Mouse (Mus musculus): ENCODE data around the gene Tmem53. TPM values are rescaled to one million over a fixed set of nuclear protein-coding genes. Genes with fewer than 3 reads are reported as not detected.

Tmem53 gene
- polyA plus RNA-seq, 2 experiments = 2.4 to 6.7 TPM

- WGBS (ENCODE audit: insufficient replicate concordance) = 50% methylated on average over 9 of the region's 9 CpGs
- Histone ChIP-seq H3K9me3 (ENCODE audit: control insufficient read depth, low read length) (no peaks in the 10 kb centered on the region), H3K27me3 (ENCODE audit: control insufficient read depth, insufficient read depth, low read length) (no peaks in the 10 kb centered on the region), H3K4me2 (ENCODE audit: low read depth) (no peak overlapping the region), H3K36me3 (replicated peaks; ENCODE audit: control insufficient read depth, insufficient read depth, low read depth) (no peaks in the 10 kb centered on the region), H3K4me3 (ENCODE audit: insufficient read depth in 1 of 2, low read depth in 2 of 2, low read length in 2 of 2) (no peak overlapping the region), H3K4me1 (replicated peaks; ENCODE audit: control insufficient read depth in 2 of 2, insufficient read depth in 2 of 2, low read length in 1 of 2) (peaks cover 0 to 4% of the 10 kb centered on the region in 2 experiments; a peak in 1 of 4 replicates), H3K9ac (replicated peaks) (no peak overlapping the region), H3K27ac (no peak overlapping the region)
- DNase-seq (ENCODE audit: low read depth in 3 of 3, low spot score in 3 of 3) = no peak
- TF ChIP-seq CTCF (IDR thresholded peaks at IDR 0.05; ENCODE audit: low read depth) = no peak
- no peak for TF ChIP-seq EP300 (IDR thresholded peaks at IDR 0.05; ENCODE audit: low read depth)
- no peak for ATAC-seq (ENCODE audit: insufficient read depth)
Observed at GRCm38 (mm10) chr4:117220741-117221515, 30.8 kb upstream of the Tmem53 start.

GRCm38 (mm10) chr4:117221836-117222235 is 29.9 kb upstream of the Tmem53 start:
- H3K4me2 ChIP-seq (ENCODE audit: low read depth) = no peak overlapping the region
- H3K36me3 ChIP-seq (replicated peaks; ENCODE audit: control insufficient read depth, insufficient read depth, low read depth) = no peaks in the 10 kb centered on the region
- WGBS (ENCODE audit: insufficient replicate concordance) = 75% methylated on average over 9 of the region's 9 CpGs
- H3K4me3 ChIP-seq (ENCODE audit: insufficient read depth in 1 of 2, low read depth in 2 of 2, low read length in 2 of 2) = no peak overlapping the region
- TF ChIP-seq CTCF (IDR thresholded peaks at IDR 0.05; ENCODE audit: low read depth) = no peak
- H3K27me3 ChIP-seq (ENCODE audit: control insufficient read depth, insufficient read depth, low read length) = no peaks in the 10 kb centered on the region
- DNase-seq (ENCODE audit: low read depth in 3 of 3, low spot score in 3 of 3) (no peak), ATAC-seq (ENCODE audit: insufficient read depth) (no peak)
- H3K9ac ChIP-seq (replicated peaks) = no peak overlapping the region
- no peaks in the 10 kb centered on the region for H3K9me3 ChIP-seq (ENCODE audit: control insufficient read depth, low read length)
- no peak overlapping the region for H3K27ac ChIP-seq
- H3K4me1 ChIP-seq (replicated peaks; ENCODE audit: control insufficient read depth in 2 of 2, insufficient read depth in 2 of 2, low read length in 1 of 2) = peaks cover 0 to 4% of the 10 kb centered on the region in 2 experiments; a peak in 1 of 4 replicates

GRCm38 (mm10) chr4:117223001-117223400 is 28.8 kb upstream of the Tmem53 start:
- Histone ChIP-seq H3K4me3 (ENCODE audit: insufficient read depth in 1 of 2, low read depth in 2 of 2, low read length in 2 of 2) (no peak overlapping the region), H3K9ac (replicated peaks) (no peak overlapping the region), H3K27me3 (ENCODE audit: control insufficient read depth, insufficient read depth, low read length) (no peaks in the 10 kb centered on the region), H3K4me1 (replicated peaks; ENCODE audit: control insufficient read depth in 2 of 2, insufficient read depth in 2 of 2, low read length in 1 of 2) (peaks cover 0 to 4% of the 10 kb centered on the region in 2 experiments; a peak in 1 of 4 replicates), H3K4me2 (ENCODE audit: low read depth) (no peak overlapping the region), H3K9me3 (ENCODE audit: control insufficient read depth, low read length) (no peaks in the 10 kb centered on the region), H3K27ac (no peak overlapping the region), H3K36me3 (replicated peaks; ENCODE audit: control insufficient read depth, insufficient read depth, low read depth) (no peaks in the 10 kb centered on the region)
- WGBS (ENCODE audit: insufficient replicate concordance) = 30% methylated on average over 5 of the region's 5 CpGs
- ATAC-seq (ENCODE audit: insufficient read depth) (no peak), DNase-seq (ENCODE audit: low read depth in 3 of 3, low spot score in 3 of 3) (no peak)
- TF ChIP-seq CTCF (IDR thresholded peaks at IDR 0.05; ENCODE audit: low read depth) = no peak
- no peak for TF ChIP-seq EP300 (IDR thresholded peaks at IDR 0.05; ENCODE audit: low read depth)

- Histone ChIP-seq H3K9ac (replicated peaks) (no peak overlapping the region), H3K27ac (no peak overlapping the region), H3K9me3 (ENCODE audit: control insufficient read depth, low read length) (no peaks in the 10 kb centered on the region), H3K27me3 (ENCODE audit: control insufficient read depth, insufficient read depth, low read length) (no peaks in the 10 kb centered on the region), H3K4me3 (ENCODE audit: insufficient read depth in 1 of 2, low read depth in 2 of 2, low read length in 2 of 2) (no peak overlapping the region), H3K4me2 (ENCODE audit: low read depth) (no peak overlapping the region), H3K4me1 (replicated peaks; ENCODE audit: control insufficient read depth in 2 of 2, insufficient read depth in 2 of 2, low read length in 1 of 2) (no peaks in the 10 kb centered on the region), H3K36me3 (replicated peaks; ENCODE audit: control insufficient read depth, insufficient read depth, low read depth) (no peaks in the 10 kb centered on the region)
- WGBS (ENCODE audit: insufficient replicate concordance) = 51% methylated on average over 8 of the region's 8 CpGs
- TF ChIP-seq EP300 (IDR thresholded peaks at IDR 0.05; ENCODE audit: low read depth) (no peak), CTCF (IDR thresholded peaks at IDR 0.05; ENCODE audit: low read depth) (no peak)
- DNase-seq (ENCODE audit: low read depth in 3 of 3, low spot score in 3 of 3) (no peak), ATAC-seq (ENCODE audit: insufficient read depth) (no peak)
Observed at GRCm38 (mm10) chr4:117224122-117224521, 27.6 kb upstream of the Tmem53 start.

GRCm38 (mm10) chr4:117225250-117225649 is 26.5 kb upstream of the Tmem53 start:
- Histone ChIP-seq H3K9me3 (ENCODE audit: control insufficient read depth, low read length) (no peaks in the 10 kb centered on the region), H3K27ac (no peak overlapping the region), H3K4me3 (ENCODE audit: insufficient read depth in 1 of 2, low read depth in 2 of 2, low read length in 2 of 2) (no peak overlapping the region), H3K4me2 (ENCODE audit: low read depth) (no peak overlapping the region), H3K27me3 (ENCODE audit: control insufficient read depth, insufficient read depth, low read length) (no peaks in the 10 kb centered on the region), H3K36me3 (replicated peaks; ENCODE audit: control insufficient read depth, insufficient read depth, low read depth) (no peaks in the 10 kb centered on the region), H3K4me1 (replicated peaks; ENCODE audit: control insufficient read depth in 2 of 2, insufficient read depth in 2 of 2, low read length in 1 of 2) (no peaks in the 10 kb centered on the region), H3K9ac (replicated peaks) (no peak overlapping the region)
- no peak for ATAC-seq (ENCODE audit: insufficient read depth)
- TF ChIP-seq EP300 (IDR thresholded peaks at IDR 0.05; ENCODE audit: low read depth) = no peak
- no peak for TF ChIP-seq CTCF (IDR thresholded peaks at IDR 0.05; ENCODE audit: low read depth)
- DNase-seq (ENCODE audit: low read depth in 3 of 3, low spot score in 3 of 3) = no peak

Data from liver, embryonic 14.5 days (tissue).